Mouse (Mus musculus) liver, embryonic 16.5 days (tissue): ENCODE measurements around the gene Naa15. TPM values are rescaled to one million over a fixed set of nuclear protein-coding genes. Genes with fewer than 3 reads are reported as not detected.
"Not testable (repeated sequence)": the region's sequence is repeated elsewhere in the genome, so short reads cannot be mapped to it uniquely, and the experiment has no call there.

ENCODE experiments used
- ATAC-seq: fragments of 200-750 bp; cut with Nextera tagmentation; 2 replicates; pipeline ENCODE4 v1.8.0; 2017; ENCODE audit warnings: low read depth, mild to moderate bottlenecking, moderate number of reproducible peaks, moderate library complexity
- H3K27ac ChIP-seq: fragments of 300-500 bp; sonication (generic); 2 replicates; pipeline ENCODE4 v1.5.1; 2014; ENCODE audit warnings: mild to moderate bottlenecking, low read length
- H3K27me3 ChIP-seq: fragments of 300-500 bp; sonication (generic); 2 replicates; pipeline ENCODE4 v1.6.1; 2014; ENCODE audit warnings: low read depth, low read length, mixed read lengths; ENCODE audit not compliant: control insufficient read depth, insufficient read depth
- H3K36me3 ChIP-seq: fragments of 300-500 bp; sonication (generic); 2 replicates; pipeline ENCODE4 v1.6.1; 2014; ENCODE audit warnings: mild to moderate bottlenecking; ENCODE audit not compliant: control insufficient read depth, insufficient read depth
- H3K4me1 ChIP-seq: fragments of 300-500 bp; sonication (generic); 2 replicates; pipeline ENCODE4 v1.6.1; 2014; ENCODE audit warnings: low read depth, low read length, mixed read lengths; ENCODE audit not compliant: control insufficient read depth
- H3K4me2 ChIP-seq: fragments of 300-500 bp; sonication (generic); 2 replicates; pipeline ENCODE4 v1.6.1; 2014; ENCODE audit warnings: low read depth, low read length, mixed read lengths
- H3K4me3 ChIP-seq: fragments of 300-500 bp; sonication (generic); 2 replicates; pipeline ENCODE4 v1.5.1; 2014; ENCODE audit warnings: low read depth, mild to moderate bottlenecking, low read length
- H3K9ac ChIP-seq: fragments of 300-500 bp; sonication (generic); 2 replicates; pipeline ENCODE4 v1.6.1; 2014; ENCODE audit warnings: low read depth, low read length
- H3K9me3 ChIP-seq: fragments of 300-500 bp; sonication (generic); replicated peaks from 2 replicates; pipeline ENCODE4 v1.6.1; 2016; ENCODE audit warnings: low read length; ENCODE audit not compliant: control insufficient read depth
- WGBS: fragments of 180-500 bp; shearing (Covaris S2); extraction: QIAGEN DNeasy Blood & Tissue Kit; methylation state at CpG from one replicate; pipeline ENCODE4 v1.1.7; 2014; ENCODE audit not compliant: insufficient replicate concordance; 5-methylcytosine and 5-hydroxymethylcytosine counted together
- polyA plus RNA-seq: library from polyadenylated mRNA; unstranded; fragments of >200 nt; fragmentation: Nextera tagmentation; extraction: Ambion mirVana; gene quantifications from 2 replicates; pipeline ENCODE4 v1.2.1, GENCODE M21; 2015

Gene Naa15
- polyA plus RNA-seq, 1 experiment from 2014 or later = 16.3 TPM

DNA sequence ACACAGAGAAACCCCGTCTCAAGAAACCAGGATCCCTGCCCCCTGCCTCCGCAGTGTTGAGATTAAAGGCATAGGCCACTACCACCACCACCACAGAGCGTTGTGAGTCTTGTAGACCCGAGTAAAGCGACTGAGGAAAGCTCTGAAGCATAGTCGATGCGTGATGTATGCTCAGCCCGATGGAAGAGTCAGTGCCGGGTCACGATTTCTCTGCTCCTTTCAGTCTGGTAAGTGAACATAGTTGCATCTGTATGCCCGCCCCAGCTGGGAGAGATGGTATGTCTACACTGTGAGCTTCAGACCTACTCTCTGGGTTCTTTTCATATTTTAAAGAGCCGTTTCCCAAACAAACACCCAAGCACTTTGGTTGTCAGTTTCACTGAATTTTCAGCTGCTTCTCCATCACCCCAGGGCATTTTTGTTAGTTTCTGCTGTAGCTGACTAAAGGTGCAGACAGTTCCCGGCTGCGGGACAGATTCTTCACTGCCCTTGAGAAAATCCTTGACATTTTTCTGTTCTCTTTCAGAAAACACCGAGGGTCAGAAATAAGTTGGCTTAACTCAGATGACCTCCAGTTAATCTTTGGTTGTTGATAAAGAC lies 17.1 kb upstream of the Naa15 start:
- Histone ChIP-seq H3K27me3 (peaks cover 18% of the 10 kb centered on the region), H3K4me1 (peaks cover 13% of the 10 kb centered on the region), H3K4me3 (no peak overlapping the region), H3K9me3 (no peaks in the 10 kb centered on the region), H3K9ac (no peak overlapping the region), H3K27ac (no peak overlapping the region), H3K4me2 (no peak overlapping the region), H3K36me3 (no peaks in the 10 kb centered on the region)
- 64% methylated on average over 15 of the region's 15 CpGs for WGBS
- ATAC-seq = no peak

DNA sequence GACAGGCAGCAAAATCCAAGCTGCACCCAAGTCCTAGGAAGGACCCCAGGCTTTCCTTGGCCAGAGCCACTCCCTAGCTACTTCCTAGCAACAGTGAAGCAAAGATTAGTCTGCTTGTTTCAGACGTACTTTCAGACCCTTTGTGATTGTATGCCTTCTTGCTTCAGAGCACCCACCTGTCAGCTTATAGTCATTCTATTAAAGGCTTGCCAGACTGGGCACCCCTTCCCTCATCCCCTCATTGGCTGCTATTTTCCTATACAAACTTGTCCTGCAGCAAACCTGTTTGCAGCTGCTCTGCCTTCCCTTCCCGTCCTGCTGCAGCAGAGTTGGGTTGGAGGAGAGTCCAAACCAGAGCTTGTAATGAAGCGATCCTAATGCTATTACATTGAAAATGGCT lies 16.3 kb upstream of the Naa15 start:
- ATAC-seq = no peak
- no peak overlapping the region for H3K9ac ChIP-seq
- H3K4me1 ChIP-seq = peaks cover 13% of the 10 kb centered on the region
- no peak overlapping the region for H3K4me3 ChIP-seq
- 25% methylated on average over 3 of the region's 3 CpGs for WGBS
- H3K27me3 ChIP-seq = peaks cover 18% of the 10 kb centered on the region
- H3K36me3 ChIP-seq = peaks cover 3% of the 10 kb centered on the region; the same call in 1 of the 2 replicates
- H3K9me3 ChIP-seq = no peaks in the 10 kb centered on the region
- no peak overlapping the region for H3K27ac ChIP-seq
- H3K4me2 ChIP-seq = no peak overlapping the region

GRCm38 (mm10) chr3:51399531-51399930 lies 15.4 kb upstream of the Naa15 start:
- Histone ChIP-seq H3K9me3 (no peaks in the 10 kb centered on the region), H3K27me3 (peaks cover 18% of the 10 kb centered on the region), H3K36me3 (peaks cover 3% of the 10 kb centered on the region), H3K27ac (no peak overlapping the region), H3K4me1 (peaks cover 13% of the 10 kb centered on the region), H3K4me3 (no peak overlapping the region), H3K9ac (no peak overlapping the region), H3K4me2 (no peak overlapping the region)
- 58% methylated on average over 4 of the region's 4 CpGs for WGBS
- ATAC-seq = no peak

GRCm38 (mm10) chr3:51400682-51401081 lies 14.3 kb upstream of the Naa15 start:
- H3K36me3 ChIP-seq = peaks cover 3% of the 10 kb centered on the region
- peaks cover 14% of the 10 kb centered on the region for H3K27me3 ChIP-seq
- no peaks in the 10 kb centered on the region for H3K9me3 ChIP-seq
- no peak overlapping the region for H3K9ac ChIP-seq
- H3K27ac ChIP-seq = no peak overlapping the region
- no peak for ATAC-seq
- H3K4me2 ChIP-seq = no peak overlapping the region
- H3K4me1 ChIP-seq = peaks cover 13% of the 10 kb centered on the region
- 69% methylated on average over 10 of the region's 10 CpGs for WGBS
- H3K4me3 ChIP-seq = no peak overlapping the region

- H3K27ac ChIP-seq, H3K9me3 ChIP-seq, H3K27me3 ChIP-seq, H3K4me2 ChIP-seq, ATAC-seq, H3K4me1 ChIP-seq, H3K9ac ChIP-seq, H3K4me3 ChIP-seq: not testable (repeated sequence)
- H3K36me3 ChIP-seq = peaks cover 10% of the 10 kb centered on the region
- WGBS = 48% methylated on average over 4 of the region's 4 CpGs
These were observed 12.9 kb upstream of the Naa15 start for GRCm38 (mm10) chr3:51402054-51402453.

GRCm38 (mm10) chr3:51402628-51403027 lies 12.3 kb upstream of the Naa15 start:
- 80% methylated on average over 12 of the region's 12 CpGs for WGBS
- Histone ChIP-seq H3K9ac (no peak overlapping the region), H3K27me3 (peaks cover 6% of the 10 kb centered on the region), H3K4me1 (peaks cover 4% of the 10 kb centered on the region), H3K4me2 (no peak overlapping the region), H3K4me3 (no peak overlapping the region), H3K27ac (no peak overlapping the region), H3K36me3 (peaks cover 11% of the 10 kb centered on the region), H3K9me3 (no peaks in the 10 kb centered on the region)
- no peak for ATAC-seq

DNA sequence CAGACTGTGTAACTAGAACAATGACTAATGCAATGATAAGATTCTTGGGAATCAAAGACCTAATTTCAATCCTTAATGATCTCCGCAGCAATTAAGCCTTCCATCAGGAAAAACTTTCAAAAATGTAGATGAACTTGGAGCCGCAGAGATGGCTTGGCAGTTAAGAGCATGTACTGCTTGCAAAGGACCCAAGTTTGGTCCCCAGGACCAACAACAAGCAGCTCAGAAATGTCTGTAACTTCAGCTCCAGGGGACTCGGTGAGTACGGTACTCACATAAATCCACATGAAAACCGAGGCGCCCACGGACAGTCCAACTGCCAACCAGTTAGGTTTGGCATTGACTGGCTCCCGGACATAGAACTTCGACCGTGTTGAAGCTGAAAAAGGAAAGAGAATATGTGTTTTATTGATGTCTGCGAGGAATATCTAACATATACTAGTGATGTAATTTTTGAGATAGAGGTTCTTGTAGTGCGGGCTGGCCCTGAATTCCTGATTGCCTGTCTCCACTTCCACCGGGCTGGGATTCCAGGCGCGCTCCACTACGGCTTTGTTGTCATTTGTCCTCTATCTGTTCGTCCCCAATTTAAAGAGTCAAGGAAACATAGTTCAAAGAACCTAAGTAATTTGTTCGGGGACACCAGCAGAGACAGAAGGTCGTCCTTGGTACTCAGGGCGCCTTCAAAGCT lies 6.9 kb upstream of the Naa15 start:
- Histone ChIP-seq H3K9me3 (no peaks in the 10 kb centered on the region), H3K27ac (peak overlapping the region; percentile 84), H3K4me3 (peak overlapping the region; percentile 89), H3K9ac (peak overlapping the region; percentile 92), H3K27me3 (no peaks in the 10 kb centered on the region), H3K4me2 (peak overlapping the region; percentile 67), H3K4me1 (peaks cover 13% of the 10 kb centered on the region), H3K36me3 (peaks cover 11% of the 10 kb centered on the region)
- 22% methylated on average over 20 of the region's 20 CpGs for WGBS
- no peak for ATAC-seq

DNA sequence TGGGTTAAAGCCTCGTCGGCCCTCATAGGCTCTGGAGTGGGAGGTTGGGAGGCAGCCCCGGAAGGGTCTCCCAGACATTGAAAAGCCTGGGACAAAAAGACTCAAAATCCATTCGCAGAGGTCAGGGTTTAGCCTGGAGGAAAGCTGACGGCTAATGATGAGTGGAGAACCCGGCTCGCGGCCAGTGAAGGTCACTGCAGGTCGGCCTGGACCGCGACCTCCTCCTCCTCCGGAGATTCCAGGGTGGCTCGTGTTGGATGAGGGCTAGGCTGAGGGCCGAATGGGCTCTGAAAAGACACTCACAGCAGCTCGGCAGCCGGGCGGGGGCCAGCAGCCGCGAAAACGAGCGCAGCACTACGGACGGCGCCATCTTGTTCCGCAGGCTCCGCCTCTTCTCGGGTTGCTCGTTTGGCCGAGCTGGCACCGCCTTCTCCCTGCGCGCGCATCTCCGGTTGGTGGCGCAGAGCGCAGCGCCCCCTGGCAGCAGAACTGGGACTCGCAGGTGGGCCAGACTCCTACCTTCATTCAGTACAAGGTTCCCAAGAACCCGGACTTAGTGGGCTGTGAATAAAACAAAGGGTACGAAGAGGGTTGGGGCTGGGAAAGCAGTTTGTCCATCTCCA lies 6.3 kb upstream of the Naa15 start, which contains the start of gene Ndufc1:
Ndufc1 (minus strand) TSS at position 428 of the 623 bp plus-strand sequence.
- peaks cover 18% of the 10 kb centered on the region for H3K4me1 ChIP-seq
- ATAC-seq = peak; percentile 89
- H3K9me3 ChIP-seq = no peaks in the 10 kb centered on the region
- peak within 1 kb of the TSS; percentile 92 for H3K9ac ChIP-seq
- peaks cover 7% of the 10 kb centered on the region for H3K36me3 ChIP-seq
- peak within 1 kb of the TSS; percentile 67 for H3K4me2 ChIP-seq
- no peaks in the 10 kb centered on the region for H3K27me3 ChIP-seq
- H3K4me3 ChIP-seq = peak within 1 kb of the TSS; percentile 89
- H3K27ac ChIP-seq = peak within 1 kb of the TSS; percentile 84
- 0% methylated on average over 40 of the region's 40 CpGs for WGBS

DNA sequence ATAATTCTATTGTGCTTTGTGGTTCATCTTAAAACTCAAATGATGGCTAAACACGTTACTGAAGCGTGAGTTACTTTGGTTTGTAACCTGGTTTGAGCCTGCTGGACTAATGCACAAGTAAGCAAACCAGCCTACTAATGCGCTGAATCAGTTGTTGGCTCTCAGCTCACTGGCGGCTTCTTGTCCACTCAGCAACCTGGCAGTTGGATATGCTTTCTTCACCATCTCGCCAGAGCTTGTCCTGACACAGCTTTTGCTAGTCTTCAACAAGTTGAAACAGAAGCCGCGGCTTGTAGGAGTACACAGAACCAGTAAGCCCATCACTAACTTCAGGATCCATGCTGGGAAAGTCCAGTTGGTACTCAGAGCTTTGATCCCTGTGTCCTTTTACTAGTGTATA lies 2.5 kb upstream of the Naa15 start:
- no peak for ATAC-seq
- WGBS = 81% methylated on average over 7 of the region's 7 CpGs
- no peaks in the 10 kb centered on the region for H3K36me3 ChIP-seq
- no peaks in the 10 kb centered on the region for H3K9me3 ChIP-seq
- no peak overlapping the region for H3K9ac ChIP-seq
- no peak overlapping the region for H3K4me3 ChIP-seq
- H3K27me3 ChIP-seq = no peaks in the 10 kb centered on the region
- H3K4me1 ChIP-seq = peaks cover 28% of the 10 kb centered on the region
- H3K4me2 ChIP-seq = no peak overlapping the region
- H3K27ac ChIP-seq = no peak overlapping the region
